Mouse (Mus musculus): ENCODE results near the gene Calr4.

Calr4 gene

DNA sequence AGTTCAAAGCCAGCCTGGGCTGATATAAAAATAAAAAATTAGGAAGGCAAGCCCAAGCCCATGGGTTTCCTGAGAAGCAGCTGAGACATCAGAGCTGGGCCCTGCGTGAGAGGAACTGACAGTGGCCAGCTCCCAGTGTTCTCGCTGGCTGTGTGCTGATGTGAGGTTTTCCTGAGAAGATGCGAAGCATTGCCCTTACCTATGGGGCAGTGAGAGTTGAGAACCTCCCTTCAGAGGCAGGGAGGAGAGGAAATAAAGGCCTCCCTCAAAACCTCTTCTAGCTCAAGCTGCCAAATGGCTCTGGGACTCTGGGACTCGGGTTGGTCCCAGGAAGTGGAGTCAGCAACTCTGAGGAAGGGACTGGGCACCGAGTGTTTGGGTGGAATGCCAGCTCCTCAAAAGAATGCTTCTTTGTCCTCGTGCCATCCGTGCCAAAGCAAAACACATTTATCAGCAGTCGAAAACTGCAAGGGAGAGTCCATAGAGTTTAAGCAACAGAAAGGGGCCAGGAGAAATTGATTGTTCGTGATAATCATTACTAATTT, 593 bp downstream of the Calr4 start:
- DNase-seq (ENCODE audit: low read depth, low spot score), result no peak

DNA sequence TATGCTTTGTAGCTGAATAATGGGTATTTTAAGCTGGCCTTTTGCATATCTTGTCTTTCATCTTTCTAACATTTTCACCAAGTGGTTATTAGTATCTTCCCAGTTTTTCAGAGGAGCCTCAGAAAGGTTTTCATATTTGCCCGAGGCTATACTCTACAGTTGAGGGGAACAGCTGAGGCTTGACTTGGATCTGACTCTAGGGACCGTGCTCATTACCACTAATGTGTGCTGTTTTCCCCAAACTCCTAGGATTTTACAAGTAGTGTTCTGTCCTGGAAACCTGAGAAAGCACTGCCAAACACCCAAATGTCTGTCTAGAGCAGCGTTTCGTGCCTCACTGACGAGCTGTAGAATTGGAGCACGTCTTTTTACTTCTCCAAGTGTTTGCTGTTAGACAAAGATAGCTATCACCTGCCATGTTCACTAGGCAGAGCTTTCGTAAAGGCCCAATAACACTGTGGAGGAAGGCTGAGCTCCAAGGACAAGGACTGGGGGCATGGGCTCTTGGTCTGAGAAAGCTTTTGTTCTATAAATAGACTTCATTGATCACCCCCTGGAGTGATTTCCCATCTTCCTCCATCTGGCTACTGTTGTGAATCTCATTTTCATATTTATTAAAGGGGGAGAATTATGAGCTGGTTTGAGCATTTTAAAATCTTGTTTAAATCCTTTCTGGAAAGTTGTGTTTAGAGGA, 2.0 kb downstream of the Calr4 start:
- no peak for DNase-seq (ENCODE audit: low read depth, low spot score)

DNA sequence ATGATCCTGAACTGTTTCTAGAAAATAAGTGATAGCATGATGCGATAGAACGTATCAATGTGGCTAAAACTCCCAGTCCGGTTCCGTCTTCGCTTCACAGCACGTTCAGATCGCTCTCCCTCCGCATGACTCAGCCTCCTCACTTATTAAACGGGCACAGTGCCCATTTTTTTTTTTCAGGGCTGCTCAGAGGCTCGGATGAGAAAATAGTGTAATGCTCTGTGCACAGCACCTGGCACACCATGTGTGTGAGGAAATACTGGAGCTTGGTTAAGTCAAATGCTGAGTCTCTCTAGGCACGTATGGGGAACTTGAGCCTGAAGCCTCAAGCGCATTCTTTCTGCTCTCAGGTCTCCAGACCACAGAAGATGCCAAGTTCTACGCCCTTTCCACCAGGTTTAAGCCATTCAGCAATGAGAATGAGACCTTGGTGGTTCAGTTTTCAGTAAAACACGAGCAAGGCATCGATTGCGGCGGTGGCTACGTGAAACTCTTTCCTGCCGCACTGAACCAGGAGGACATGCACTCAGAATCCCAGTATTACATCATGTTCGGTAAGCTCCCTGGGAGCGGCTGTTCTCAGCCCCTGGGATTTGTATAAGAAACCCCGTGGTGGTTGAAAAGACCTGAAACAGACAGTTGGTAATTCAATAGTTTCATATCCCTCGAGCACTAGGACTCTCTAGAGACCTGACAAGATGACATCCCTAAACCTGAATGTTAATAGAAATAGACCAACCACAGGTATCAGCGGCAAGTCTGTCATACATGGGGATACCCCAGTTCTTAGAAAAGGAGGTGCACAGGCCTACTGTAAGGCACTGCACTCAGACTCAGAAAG, 4.4 kb downstream of the Calr4 start:
- peak; percentile 63 for DNase-seq (ENCODE audit: low read depth, low spot score)

DNA sequence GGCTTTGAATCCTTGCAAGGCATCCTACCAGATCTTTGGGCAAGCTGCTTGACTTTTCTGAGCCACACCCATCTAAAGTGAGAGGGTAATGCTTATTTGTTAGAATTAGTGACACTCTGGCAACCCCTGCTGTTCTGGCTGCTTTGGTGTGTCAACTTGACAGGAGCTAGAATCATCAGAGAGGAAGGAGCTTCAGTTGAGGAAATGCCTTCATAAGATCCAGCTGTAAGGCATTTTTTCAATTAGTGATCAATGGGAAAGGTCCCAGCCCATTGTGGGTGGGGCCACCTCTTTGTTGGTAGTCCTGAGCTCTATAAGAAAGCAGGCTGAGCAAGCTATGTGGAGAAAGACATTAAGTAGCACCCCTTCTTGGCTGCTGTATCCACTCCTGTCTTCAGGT, 6.9 kb downstream of the Calr4 start:
- DNase-seq (ENCODE audit: low read depth, low spot score), result no peak

DNA sequence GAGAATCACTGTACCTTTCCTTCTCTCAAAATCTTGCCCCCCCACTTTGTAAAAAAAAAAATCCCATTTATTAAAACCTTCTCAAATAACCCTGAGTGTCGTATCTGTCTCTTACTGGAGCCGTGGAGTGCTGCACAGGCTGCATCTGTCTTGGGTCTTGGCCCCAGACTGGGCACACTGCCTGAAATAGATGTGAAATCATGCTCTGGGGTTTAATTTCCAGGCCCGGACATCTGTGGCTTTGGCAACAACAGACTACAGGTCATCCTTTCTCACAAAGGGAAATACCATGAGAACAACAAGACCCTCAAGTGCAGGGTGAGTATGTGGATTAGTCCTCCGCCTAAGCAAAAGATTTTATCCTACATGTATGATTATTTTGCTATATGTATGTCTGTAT, 7.6 kb downstream of the Calr4 start:
- DNase-seq (ENCODE audit: low read depth, low spot score), result peak; percentile 88

DNA sequence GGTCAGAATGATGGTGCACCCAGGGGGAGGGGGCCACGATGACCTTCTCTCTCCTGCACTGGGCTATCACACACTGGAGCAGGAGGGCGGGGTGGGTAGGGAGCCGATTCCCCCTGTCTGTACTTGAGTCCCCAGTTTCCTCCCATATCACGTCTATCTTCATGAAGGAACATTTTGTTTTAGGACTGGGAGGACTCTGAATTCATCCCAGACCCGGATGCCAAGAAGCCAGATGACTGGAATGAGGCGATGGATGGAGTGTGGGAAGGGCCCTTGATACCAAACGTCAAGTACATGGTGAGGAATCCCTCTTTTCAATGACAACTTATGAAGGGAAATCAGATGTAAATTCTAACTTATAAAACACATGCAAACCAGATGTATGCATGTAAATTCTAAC, 10.2 kb downstream of the Calr4 start:
- DNase-seq (ENCODE audit: low read depth, low spot score), result no peak

DNA sequence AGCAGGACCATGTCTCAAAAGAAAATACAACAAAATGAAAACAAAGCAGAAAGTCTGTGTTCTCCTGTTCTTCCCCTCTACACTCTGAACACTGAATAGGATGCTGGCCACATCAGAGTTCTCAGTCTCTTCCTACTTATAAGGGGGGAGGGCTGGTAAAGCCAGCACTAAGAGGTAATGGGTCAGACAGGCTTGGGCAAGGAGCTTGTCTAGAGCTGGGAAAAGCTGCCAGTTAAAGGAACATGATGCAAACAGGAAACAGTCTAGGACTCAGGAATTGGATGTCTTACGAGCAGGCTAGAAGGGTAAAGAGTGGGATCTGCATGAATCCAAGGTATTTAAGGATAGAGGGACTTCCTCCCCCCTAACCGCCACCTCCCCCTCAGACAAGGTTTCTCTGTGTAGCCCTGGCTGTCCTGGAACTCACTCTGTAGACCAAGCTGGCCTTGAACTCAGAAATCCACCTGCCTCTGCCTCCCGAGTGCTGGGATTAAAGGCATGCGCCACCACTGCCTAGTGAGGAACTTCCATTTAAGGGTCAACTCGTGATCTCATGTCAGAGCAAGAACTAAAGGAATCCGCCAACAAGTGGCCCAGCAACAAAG, 10.8 kb downstream of the Calr4 start:
- DNase-seq (ENCODE audit: low read depth, low spot score), result no peak

DNA sequence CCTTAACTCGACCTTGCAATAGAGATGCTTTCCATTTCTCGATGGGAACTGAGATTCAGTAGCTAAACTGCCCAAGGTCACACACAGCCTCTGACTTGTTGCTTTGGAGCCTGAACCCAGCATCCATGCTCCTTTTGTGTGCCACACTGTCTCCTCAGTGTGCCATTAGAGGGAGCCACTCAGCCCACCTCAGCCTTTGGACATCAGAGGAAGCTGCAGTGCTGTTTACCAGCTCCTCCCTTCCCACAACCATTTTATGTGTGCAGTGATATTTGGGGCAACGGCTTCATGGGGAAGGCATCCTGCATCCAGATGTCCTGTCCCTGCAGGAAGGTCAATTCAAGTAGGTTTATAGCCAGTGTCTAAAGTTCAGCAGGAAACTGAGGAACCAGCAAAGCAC, 17.3 kb downstream of the Calr4 start:
- peak; percentile 44 for DNase-seq (ENCODE audit: low read depth, low spot score)

DNA sequence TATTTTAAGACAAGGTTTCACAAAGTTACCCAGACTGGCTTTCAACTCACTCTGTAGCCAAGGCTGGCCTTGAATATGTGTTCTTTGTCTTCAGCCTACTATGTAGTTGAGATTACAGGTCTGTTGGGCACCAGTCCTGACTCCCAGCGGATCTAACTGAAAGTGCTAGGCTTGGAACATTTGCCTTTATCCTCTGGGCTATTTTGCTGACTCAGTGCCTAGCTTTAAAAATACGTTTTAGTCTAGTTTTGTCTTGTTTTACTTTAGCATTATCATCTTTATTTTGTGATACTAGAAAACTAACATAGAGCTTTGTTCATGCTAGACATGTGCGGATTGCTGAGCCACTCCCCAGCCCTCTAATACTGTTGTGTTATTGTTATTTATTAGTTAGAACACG, 17.9 kb downstream of the Calr4 start:
- no peak for DNase-seq (ENCODE audit: low read depth, low spot score)

DNA sequence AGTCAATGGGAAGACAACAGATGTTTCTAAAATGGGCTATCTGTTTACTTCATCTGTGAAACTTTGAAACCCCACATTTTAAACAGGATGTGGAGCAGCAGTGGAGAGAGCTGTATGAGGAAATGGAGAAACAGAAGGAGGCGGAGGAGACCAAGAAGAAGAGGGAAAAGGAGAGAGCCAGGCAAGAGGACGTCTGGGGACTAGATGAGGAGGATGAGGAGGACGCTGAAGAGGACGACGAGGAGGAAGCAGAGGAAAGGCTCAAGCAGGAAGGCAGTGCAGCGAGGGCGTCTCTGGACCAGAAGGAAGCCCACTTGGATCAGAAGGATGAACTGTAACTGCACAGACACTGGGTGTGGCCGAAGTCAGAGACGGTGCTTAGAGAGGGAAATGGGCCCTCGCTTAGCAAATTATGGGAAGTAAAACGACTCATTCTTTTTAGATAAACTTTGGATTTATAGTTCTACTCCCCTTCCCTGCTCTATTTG, 19.4 kb downstream of the Calr4 start:
- no peak for DNase-seq (ENCODE audit: low read depth, low spot score)

DNA sequence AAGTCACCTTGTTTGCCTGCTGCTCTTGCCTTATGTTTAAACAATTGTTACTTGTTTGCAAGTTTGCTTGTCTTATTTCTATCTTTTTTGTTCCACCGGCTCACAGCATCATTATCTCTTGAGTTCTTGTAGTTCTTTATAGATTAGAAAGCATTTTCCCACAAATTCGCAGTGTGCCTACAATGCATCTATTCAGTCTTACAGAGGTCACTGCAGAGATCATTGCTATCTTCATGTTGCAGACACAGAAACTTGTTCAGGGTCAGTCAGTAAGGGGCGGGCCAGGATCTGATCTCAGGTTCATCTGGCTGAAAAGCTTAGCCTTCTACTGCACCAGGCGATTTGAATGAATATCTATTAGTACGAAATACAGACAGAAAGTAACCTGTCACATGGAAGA, 20.2 kb downstream of the Calr4 start:
- no peak for DNase-seq (ENCODE audit: low read depth, low spot score)

DNA sequence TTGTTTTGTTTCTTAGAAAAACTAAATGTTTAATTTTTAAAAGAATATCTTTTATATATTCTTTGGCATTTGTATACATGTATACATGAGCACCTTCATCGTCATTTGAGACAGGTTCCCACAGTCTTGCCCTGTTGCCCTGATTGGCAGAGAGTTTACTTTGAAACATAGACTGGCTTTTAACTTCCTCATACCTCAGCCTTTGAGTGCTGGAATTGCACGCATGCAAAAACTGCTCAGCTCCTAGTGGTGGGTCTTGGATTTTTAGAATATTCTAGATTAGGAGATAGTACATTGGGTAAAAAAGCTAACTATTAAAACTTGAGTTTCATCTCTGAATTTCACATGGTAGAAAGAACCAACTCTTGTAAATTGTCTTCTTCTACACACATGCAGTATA, 21.0 kb downstream of the Calr4 start:
- no peak for DNase-seq (ENCODE audit: low read depth, low spot score)

DNA sequence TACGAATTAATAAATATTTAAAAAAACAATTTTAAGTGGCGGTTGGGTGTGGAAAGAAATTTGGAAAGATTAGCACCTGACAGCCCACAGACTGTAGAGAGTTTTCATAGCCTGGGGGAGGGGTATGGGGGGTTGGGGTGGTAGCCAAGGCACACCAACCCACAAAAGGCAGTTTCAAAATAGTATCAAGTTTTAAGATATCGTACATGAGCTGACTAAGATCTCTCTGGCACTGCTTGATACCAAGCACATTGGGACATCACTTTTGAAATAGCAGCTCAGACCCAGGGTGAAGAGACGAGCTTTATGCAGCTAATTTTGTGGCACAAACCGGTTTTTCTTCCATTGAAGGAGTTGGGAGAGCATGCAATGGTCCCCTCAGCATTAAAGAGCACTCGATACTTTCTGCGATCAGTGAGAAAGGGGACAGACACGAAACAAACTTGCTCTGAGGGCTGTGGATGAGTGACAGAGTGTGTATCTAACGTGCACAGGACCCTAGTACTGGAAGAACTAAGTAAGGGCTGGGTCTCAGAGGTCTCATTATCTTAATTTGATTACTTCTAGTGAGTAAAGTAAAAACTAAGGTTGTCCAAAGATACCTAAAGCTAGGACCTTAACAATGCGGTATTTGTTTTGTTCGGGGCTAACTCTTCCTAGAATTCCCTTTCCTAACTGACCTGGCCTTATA, 21.6 kb downstream of the Calr4 start:
- no peak for DNase-seq (ENCODE audit: low read depth, low spot score)

DNA sequence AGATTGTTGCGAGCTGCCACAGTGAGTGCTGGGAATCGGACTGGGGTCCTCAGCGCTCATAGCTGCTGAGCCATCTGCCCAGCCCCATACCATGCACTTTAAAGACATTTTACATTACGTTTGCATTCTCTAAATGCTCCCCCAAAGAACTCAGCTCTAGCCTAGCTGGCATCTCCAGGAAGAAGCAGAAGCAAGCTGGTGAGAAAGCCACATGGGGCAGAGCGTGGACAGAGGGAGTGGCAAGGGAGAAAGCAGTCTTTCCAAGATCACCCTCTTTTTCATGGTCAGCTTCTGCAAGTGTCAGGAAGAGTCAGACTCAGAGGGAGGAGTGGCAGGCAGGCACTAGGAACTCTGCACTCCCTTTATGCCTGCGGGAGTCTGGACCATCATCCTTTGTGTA, 22.5 kb downstream of the Calr4 start:
- DNase-seq (ENCODE audit: low read depth, low spot score), result no peak

DNA sequence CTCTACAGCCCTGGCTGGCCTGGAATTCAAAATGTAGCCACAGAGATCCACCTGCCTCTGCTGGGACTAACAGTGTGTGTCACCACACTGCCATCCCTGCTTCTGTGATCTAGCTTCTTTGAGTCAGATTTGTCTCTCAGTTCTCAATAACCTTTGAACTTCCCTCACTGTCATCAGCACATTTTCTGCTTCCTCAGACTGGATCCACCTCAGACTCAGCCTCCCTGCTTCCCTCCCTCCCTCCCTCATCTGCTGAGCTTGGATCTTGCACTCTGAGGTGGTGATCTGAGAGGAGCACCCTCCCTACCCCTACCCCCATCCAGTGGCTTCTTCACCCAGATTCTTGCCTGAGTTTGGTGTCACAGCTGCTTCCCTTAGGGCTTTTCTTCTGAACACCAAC, 23.4 kb downstream of the Calr4 start:
- DNase-seq (ENCODE audit: low read depth, low spot score), result no peak

DNA sequence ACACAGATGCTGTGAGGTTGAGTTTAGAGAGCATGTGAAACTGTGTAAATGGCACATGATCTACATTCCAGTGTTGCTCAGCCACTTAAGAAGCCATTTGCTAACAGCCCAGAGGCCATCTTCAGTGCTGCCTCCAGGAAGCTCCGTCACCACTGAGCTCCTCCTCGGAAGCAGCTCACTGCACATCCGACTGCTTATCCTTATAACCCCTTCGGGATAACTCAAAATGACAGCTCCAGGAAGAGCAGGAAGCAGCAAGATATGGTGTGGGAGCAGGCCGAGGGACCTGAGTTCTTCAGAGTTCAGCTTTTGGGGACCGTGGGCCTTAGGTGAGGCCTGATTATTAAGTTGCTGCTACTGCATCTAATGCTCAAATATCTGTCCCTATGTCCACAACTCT, 27.8 kb downstream of the Calr4 start:
- DNase-seq (ENCODE audit: low read depth, low spot score), result no peak

DNA sequence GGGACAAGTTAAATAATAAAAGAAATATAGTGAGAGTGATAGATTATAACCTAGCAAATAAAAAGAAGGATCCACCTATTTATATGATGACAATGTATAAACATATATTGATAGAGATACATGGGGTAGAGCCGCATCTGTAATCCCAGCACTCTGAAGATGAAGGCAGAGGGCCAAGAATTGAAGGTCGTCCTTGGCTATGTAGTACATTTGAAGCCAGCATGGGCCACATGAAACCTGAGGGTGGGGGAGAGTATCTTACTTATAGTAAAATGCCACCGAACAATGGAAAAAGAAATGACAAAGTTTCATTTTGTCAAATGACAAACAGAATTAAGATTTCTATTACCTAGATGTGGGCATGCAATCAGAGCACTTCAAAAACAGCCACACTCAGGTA, 31.8 kb downstream of the Calr4 start:
- DNase-seq (ENCODE audit: low read depth, low spot score), result no peak

DNA sequence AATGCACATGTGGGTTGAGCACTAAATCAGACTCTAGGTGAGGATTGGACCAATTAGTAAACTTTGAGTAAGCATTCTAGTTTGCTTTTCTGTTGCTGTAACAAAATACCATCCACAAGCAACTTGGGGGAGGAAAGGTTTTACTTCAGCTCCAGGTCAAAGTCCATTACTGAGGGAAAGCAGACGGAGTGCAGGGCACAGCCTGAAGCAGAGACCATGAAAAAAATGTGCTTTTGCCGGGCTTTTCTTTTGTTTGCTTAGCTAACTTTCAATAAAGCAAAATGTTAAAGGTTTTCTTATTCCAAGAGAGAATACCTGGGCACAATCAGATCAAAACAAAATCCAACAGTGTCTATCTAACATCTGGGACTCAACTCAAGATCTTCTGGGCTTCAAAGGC, 32.5 kb downstream of the Calr4 start:
- no peak for DNase-seq (ENCODE audit: low read depth, low spot score)

DNA sequence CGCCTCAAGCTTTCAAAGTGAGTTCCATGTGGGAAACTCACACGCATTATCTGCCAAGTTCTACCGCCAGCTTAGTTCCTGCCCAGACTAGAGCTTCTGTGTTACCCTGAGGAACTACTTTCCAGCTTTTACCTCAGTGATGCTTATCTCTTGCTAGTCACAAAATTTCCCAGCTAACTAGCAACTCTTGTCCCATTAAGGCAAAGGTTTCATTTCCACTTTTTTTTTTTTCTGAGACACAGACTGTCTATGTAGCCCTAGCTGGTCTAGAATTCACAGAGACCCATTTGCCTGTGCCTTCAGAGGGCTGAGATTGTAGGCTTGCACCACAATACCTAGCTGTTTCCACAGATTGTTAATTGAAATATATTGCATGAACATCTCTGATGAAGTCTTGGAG, 33.2 kb downstream of the Calr4 start:
- no peak for DNase-seq (ENCODE audit: low read depth, low spot score)

DNA sequence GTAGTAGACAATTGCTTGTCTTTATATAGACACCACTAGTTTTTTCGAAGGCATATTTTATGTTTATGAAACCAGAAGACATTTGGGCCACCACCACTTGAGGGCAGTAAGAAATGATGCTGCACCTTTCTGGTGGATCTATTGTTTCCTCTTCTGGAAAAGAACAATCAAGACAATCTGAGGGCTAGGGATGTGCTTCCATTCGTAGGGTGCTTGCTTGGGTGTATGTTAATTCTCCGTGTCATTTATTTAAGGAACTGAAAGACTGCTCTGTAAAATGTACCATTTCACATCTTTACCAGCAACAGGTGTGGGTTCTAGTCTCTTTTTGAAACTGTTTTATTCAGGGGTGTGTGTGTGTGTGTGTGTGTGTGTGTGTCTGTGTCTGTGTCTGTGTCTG, 34.6 kb downstream of the Calr4 start:
- DNase-seq (ENCODE audit: low read depth, low spot score), result peak; percentile 25

DNA sequence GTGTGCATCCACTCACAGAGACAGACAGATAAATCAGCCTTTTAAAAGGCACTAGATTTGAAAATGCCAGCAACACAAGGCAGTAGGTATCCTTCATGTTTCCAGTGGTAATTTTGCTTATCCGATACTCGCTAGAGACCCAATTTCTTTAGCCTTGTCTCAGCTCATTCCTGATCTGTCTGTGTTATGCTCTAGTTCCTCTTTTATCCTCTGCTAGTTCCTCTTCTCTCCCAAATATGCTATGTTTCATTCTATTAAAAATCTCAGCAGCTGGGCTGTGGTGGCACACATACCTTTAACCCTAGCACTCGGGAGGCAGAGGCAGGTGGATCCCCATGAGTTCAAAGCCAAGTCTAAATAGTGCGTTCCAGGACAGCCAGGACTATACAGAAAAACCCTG, 37.5 kb downstream of the Calr4 start:
- no peak for DNase-seq (ENCODE audit: low read depth, low spot score)
